Mouse (Mus musculus): ENCODE data around the gene Muc5b. TPM values are rescaled to one million over a fixed set of nuclear protein-coding genes. Genes with fewer than 3 reads are reported as not detected.
"Not testable (repeated sequence)": the region's sequence is repeated elsewhere in the genome, so short reads cannot be mapped to it uniquely, and the experiment has no call there.

The Muc5b gene
- 0.01 and 0.02 TPM in 2 replicates for polyA plus RNA-seq (2016; fragmentation: Nextera tagmentation; extraction: Ambion mirVana)

DNA sequence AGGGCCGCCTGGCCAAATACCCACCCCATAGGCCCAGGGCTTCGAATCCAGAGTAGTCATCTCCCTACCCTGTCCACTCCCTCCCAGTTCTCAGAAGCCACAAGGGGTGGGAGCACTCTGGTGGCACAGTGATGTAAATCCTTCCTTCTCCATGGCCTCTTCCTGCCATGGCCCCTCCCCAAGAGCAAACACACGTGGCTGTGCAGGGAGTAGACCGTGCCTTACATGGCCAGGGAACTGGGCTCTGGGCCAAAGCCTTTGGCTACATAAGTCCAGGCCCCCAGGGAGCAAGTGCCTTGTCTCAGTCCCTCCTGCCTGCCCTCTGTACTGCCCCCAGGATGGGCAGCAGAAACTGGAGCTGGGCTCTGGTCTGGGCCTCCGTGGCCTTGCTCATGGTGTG, at the start of gene Muc5b:
TSS of gene Muc5b (plus strand) at position 292 of the 400 bp plus-strand sequence.
- DNase-seq (ENCODE audit: low spot score): no peak
- H3K4me3 ChIP-seq: no peak within 1 kb of the TSS
- H3K4me1 ChIP-seq (replicated peaks): peaks cover 4% of the 10 kb centered on the region
- H3K27me3 ChIP-seq (ENCODE audit: insufficient read depth, poor library complexity, severe bottlenecking): no peaks in the 10 kb centered on the region
- H3K27ac ChIP-seq: no peak within 1 kb of the TSS
- 82% methylated on average over 5 of the region's 5 CpGs for WGBS
- no peaks in the 10 kb centered on the region for H3K9me3 ChIP-seq
- H3K36me3 ChIP-seq: no peaks in the 10 kb centered on the region

DNA sequence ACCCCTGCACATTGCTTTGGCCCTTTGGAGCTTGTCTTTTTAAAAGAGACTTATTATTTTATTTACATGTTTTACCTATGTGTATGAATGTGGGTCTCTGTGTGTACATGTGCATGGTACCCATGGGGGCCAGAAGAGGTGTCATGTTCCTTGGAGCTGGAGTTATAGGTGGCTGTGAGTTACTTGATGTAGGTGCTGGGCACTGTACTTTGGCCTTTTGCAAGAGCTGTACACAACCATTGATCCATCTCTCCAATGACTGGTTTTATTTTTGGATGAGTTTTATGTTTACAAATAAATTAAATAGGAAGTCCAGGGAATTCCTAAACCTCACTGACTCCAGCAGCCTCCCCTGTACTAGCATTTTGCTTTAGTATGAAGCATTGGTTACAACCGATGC, 44.6 kb upstream of the Muc5b start:
- 93% methylated on average over 1 of the region's 1 CpGs for WGBS
- Histone ChIP-seq H3K27me3 (ENCODE audit: insufficient read depth, poor library complexity, severe bottlenecking) (no peaks in the 10 kb centered on the region), H3K9me3 (peaks cover 19% of the 10 kb centered on the region), H3K4me3 (no peak overlapping the region), H3K36me3 (no peaks in the 10 kb centered on the region), H3K4me1 (replicated peaks) (no peaks in the 10 kb centered on the region), H3K27ac (no peak overlapping the region)
- no peak for DNase-seq (ENCODE audit: low spot score)

DNA sequence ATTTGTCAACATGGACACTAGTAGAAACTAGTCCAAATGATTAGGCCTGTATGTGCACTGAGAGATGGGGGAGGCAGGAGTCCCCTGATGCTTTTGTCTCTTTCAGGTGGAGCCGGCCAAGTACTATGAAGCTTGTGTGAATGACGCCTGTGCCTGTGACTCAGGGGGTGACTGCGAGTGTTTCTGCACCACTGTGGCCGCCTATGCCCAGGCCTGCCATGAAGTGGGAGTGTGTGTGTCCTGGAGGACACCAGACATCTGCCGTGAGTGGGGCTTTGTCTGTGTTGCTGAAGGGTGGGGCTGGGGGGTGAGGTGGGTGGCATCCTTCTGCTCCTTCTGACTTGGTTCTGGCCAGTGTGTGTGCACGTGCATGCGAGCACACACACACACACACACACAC, 35.7 kb upstream of the Muc5b start:
- Histone ChIP-seq H3K4me1 (replicated peaks) (no peaks in the 10 kb centered on the region), H3K27ac (no peak overlapping the region), H3K4me3 (no peak overlapping the region), H3K9me3 (peaks cover 8% of the 10 kb centered on the region; the same call in 1 of the 2 replicates), H3K27me3 (ENCODE audit: insufficient read depth, poor library complexity, severe bottlenecking) (no peaks in the 10 kb centered on the region), H3K36me3 (no peaks in the 10 kb centered on the region)
- 85% methylated on average over 7 of the region's 7 CpGs for WGBS
- no peak for DNase-seq (ENCODE audit: low spot score)

DNA sequence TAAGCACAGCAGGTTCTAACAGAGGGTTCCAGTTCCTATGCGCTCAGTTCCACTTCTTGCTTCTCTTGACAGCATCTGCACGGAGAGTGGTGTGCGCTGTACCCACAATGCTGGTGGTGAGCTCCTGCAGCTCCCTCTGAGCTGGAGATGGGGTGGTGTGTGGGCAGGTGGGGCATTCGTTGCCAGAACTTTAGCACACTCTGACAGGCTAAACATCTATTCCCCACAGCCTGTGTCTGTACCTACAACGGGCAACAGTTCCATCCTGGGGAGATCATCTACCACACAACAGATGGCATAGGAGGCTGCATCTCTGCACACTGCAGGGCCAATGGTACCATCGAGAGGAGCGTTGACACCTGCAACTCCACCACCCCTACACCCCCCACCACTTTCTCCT, 33.5 kb upstream of the Muc5b start:
- Histone ChIP-seq H3K9me3 (no peaks in the 10 kb centered on the region), H3K4me3 (no peak overlapping the region), H3K27ac (no peak overlapping the region), H3K36me3 (no peaks in the 10 kb centered on the region), H3K4me1 (replicated peaks) (no peaks in the 10 kb centered on the region), H3K27me3 (ENCODE audit: insufficient read depth, poor library complexity, severe bottlenecking) (no peaks in the 10 kb centered on the region)
- WGBS: 87% methylated on average over 7 of the region's 7 CpGs
- DNase-seq (ENCODE audit: low spot score): no peak

DNA sequence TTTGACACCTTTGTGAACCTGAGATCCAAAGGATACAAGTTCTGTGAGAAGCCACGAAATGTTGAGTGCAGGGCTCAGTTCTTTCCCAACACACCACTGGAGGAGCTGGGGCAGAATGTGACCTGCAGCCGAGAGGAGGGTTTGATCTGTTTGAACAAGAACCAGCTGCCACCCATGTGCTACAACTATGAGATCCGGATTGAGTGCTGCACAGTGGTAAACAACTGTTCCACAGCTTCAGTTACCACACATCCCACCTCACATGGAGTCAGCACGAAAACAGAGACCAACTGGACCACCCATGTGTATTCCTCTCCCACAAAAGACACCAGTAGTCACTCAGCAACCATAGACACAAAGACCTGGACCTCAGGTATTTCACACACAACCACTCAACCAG, 31.0 kb upstream of the Muc5b start:
- H3K4me3 ChIP-seq; H3K36me3 ChIP-seq; H3K9me3 ChIP-seq; H3K4me1 ChIP-seq (replicated peaks); DNase-seq (ENCODE audit: low spot score); H3K27me3 ChIP-seq (ENCODE audit: insufficient read depth, poor library complexity, severe bottlenecking); H3K27ac ChIP-seq: not testable (repeated sequence)
- WGBS: no CpG with 5 or more reads among the region's 4 CpGs

DNA sequence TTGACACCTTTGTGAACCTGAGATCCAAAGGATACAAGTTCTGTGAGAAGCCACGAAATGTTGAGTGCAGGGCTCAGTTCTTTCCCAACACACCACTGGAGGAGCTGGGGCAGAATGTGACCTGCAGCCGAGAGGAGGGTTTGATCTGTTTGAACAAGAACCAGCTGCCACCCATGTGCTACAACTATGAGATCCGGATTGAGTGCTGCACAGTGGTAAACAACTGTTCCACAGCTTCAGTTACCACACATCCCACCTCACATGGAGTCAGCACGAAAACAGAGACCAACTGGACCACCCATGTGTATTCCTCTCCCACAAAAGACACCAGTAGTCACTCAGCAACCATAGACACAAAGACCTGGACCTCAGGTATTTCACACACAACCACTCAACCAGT, 28.9 kb upstream of the Muc5b start:
- H3K4me1 ChIP-seq (replicated peaks); H3K9me3 ChIP-seq; DNase-seq (ENCODE audit: low spot score); H3K27me3 ChIP-seq (ENCODE audit: insufficient read depth, poor library complexity, severe bottlenecking); H3K4me3 ChIP-seq; H3K36me3 ChIP-seq; H3K27ac ChIP-seq: not testable (repeated sequence)
- WGBS: no CpG with 5 or more reads among the region's 4 CpGs

DNA sequence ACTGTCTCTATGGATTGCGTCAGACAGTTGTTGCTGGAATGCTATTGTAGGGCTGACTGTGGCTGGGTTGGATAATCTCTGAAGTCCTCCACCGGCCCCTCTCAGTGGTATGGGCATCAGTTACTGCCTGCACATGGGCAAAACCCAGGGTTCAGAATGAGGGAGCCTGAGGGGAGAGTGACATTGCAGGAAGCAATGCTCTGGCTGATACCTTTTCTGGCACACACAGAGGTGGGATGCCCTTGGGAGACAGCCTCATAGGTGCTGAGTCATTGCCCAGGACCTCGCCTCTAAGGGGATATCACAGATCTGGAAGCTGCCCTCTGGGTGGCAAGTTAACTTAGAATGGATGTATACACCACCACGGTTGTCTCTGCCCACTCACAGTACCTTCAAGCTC, 25.5 kb upstream of the Muc5b start:
- H3K4me3 ChIP-seq: no peak overlapping the region
- DNase-seq (ENCODE audit: low spot score): no peak
- H3K27me3 ChIP-seq (ENCODE audit: insufficient read depth, poor library complexity, severe bottlenecking): no peaks in the 10 kb centered on the region
- peaks cover 17% of the 10 kb centered on the region for H3K4me1 ChIP-seq (replicated peaks)
- 84% methylated on average over 4 of the region's 4 CpGs for WGBS
- H3K36me3 ChIP-seq: no peaks in the 10 kb centered on the region
- no peak overlapping the region for H3K27ac ChIP-seq
- no peaks in the 10 kb centered on the region for H3K9me3 ChIP-seq

DNA sequence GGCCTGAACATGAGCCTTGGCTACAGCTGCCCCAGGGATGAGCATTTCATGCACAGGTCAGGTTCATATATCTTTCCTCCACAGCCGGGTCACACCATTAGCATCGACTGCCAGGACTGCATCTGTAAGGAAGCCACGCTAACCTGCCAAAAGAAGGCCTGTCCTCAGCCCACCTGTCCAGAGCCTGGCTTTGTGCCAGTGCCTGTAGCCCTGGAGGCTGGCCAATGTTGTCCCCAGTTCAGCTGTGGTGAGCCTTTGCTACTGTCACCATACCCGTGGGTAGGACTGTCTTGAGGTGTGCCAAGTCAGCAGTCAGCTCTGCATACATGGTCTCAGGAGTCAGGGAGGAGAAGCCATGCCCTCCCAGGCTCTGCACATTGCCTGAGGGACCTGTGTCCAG, 23.5 kb upstream of the Muc5b start:
- 87% methylated on average over 4 of the region's 4 CpGs for WGBS
- DNase-seq (ENCODE audit: low spot score): no peak
- Histone ChIP-seq H3K4me1 (replicated peaks) (peaks cover 17% of the 10 kb centered on the region), H3K9me3 (no peaks in the 10 kb centered on the region), H3K27ac (no peak overlapping the region), H3K4me3 (no peak overlapping the region), H3K36me3 (no peaks in the 10 kb centered on the region), H3K27me3 (ENCODE audit: insufficient read depth, poor library complexity, severe bottlenecking) (no peaks in the 10 kb centered on the region)

DNA sequence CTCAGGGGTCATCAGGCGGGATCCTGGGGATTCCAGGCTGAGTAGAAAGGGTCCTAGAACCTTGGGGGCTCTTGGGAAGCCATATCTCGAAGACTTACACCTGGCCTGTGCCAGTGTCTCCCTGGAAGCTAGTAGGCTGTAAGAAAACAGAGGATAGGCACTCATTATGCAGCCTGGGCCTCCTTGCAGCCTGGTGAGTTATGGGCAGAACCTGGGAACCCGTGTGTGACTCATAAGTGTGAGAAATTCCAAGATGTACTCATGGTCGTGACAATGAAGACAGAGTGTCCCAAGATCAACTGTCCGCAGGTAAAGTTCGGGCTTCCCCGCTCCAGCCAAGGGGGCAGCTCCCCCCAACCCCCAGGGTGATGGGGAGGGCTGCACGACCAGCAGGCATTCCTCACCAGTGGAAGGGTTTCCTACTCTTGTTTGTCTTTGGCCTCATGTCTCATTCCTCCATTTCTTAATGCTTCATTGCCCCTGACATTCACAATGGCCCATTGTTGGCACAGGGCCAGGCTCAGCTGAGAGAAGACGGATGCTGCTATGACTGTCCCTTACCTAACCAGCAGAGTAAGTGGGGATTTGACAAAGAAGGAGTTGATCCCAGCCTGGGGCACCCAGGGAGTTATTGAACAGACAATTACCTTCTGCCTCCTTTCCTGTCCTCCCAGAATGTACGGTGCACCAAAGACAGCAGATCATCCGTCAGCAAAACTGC, 21.4 kb upstream of the Muc5b start:
- DNase-seq (ENCODE audit: low spot score): peak; percentile 8
- H3K27ac ChIP-seq: peak overlapping the region; percentile 43; the same call in 1 of the 2 replicates
- H3K4me3 ChIP-seq: no peak overlapping the region
- H3K36me3 ChIP-seq: no peaks in the 10 kb centered on the region
- no peaks in the 10 kb centered on the region for H3K9me3 ChIP-seq
- WGBS: 67% methylated on average over 11 of the region's 11 CpGs
- no peaks in the 10 kb centered on the region for H3K27me3 ChIP-seq (ENCODE audit: insufficient read depth, poor library complexity, severe bottlenecking)
- H3K4me1 ChIP-seq (replicated peaks): peaks cover 17% of the 10 kb centered on the region

DNA sequence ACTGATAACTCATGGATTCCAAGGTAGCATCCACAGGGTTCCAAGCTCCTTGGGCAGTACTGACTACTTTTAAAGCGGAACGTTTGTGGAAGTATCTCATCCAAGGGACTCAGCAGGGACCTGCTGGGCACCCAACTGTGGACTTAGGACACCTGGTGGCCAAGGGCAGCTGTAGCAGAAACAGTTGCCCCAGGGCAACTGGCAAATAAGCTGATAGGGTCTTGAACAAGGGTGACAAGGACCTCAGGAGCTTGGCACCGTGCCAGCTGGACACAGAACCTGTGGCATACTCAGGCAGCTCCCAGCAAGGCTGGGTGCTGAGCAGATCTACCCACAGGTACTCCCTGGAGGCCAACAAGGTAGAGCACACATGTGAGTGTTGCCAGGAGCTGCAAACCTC, 20.6 kb upstream of the Muc5b start:
- H3K9me3 ChIP-seq: no peaks in the 10 kb centered on the region
- no peaks in the 10 kb centered on the region for H3K36me3 ChIP-seq
- DNase-seq (ENCODE audit: low spot score): no peak
- peaks cover 17% of the 10 kb centered on the region for H3K4me1 ChIP-seq (replicated peaks)
- no peak overlapping the region for H3K4me3 ChIP-seq
- no peaks in the 10 kb centered on the region for H3K27me3 ChIP-seq (ENCODE audit: insufficient read depth, poor library complexity, severe bottlenecking)
- H3K27ac ChIP-seq: no peak overlapping the region
- 85% methylated on average over 3 of the region's 3 CpGs for WGBS

DNA sequence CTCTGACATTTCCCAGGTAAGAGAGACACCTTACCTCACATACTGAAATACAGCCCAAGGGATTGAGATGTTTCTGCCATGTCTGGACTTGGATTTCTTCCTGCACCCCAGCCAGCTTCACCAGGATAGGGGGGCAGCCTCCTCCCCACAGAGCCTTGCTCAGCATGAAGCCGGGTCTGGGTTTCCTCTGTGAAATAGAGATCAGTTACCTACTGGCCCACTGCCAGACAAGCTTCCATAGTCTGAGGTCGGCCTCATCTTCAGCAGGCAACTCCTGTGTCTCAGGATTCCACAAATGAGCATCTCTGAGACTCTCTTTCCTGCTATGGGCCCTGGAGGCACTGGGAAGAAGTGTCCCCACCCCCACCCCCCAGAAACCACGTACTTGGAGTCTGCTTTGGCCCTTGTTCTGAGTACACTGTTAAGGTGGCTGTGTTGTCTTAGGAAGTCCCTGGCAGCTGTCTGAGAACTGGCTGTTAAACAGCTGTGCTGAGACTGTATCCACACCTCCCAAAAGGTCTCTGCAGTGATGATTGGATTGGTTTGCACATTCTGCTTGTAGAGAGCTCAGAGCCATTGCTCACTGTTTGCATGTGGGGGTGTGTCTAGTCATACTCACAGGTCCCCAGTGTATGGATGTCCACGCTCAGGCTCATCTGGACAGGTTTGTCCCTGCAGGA, 16.1 kb upstream of the Muc5b start:
- Histone ChIP-seq H3K27ac (no peak overlapping the region), H3K27me3 (ENCODE audit: insufficient read depth, poor library complexity, severe bottlenecking) (no peaks in the 10 kb centered on the region), H3K4me3 (no peak overlapping the region), H3K9me3 (no peaks in the 10 kb centered on the region), H3K36me3 (no peaks in the 10 kb centered on the region), H3K4me1 (replicated peaks) (peaks cover 8% of the 10 kb centered on the region)
- WGBS: 72% methylated on average over 4 of the region's 4 CpGs
- DNase-seq (ENCODE audit: low spot score): no peak

DNA sequence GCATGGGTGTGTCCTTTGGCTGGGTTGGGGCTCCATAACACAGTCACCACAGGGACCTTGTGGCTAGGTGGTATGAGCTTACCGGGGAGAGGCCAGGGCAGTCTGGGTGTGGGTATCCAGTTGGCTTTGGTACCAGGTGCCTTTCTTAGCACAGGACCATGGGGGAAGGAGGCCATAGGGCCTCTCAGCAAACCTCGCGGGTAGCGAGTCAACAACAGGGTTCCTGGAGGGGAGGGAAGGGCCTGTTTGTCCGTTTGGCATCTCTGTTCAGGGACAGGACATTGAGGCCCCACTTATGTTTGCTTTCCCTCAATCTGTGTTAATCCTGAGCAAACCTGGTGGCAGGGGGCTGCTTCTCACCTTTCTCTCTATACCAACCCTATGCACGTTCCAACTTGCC, 15.2 kb upstream of the Muc5b start:
- Histone ChIP-seq H3K4me1 (replicated peaks) (0 out of 2 replicates have a peak, but pooled peaks cover 3% of the 10 kb centered on the region), H3K27me3 (ENCODE audit: insufficient read depth, poor library complexity, severe bottlenecking) (no peaks in the 10 kb centered on the region), H3K36me3 (no peaks in the 10 kb centered on the region), H3K27ac (no peak overlapping the region), H3K9me3 (no peaks in the 10 kb centered on the region), H3K4me3 (no peak overlapping the region)
- DNase-seq (ENCODE audit: low spot score): no peak
- WGBS: 83% methylated on average over 6 of the region's 6 CpGs

DNA sequence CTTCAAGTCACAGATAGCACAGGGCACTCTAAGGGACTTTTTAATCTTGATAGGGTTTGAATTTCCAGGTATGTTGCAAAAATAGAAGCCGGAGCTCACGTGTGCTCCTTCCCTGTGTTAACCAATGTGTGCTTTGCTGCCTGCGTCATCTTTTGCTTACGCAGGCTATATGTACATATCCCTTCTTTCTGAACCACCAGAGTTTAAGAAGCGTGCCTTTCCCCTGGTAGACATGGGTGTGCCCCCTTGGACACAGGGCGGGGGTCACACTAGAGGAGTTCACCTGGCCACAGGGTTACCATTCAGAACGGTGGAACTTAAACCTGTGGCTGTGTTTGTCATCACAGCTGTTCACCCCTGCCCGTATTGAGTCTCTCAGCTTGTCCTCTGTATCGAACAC, 14.5 kb upstream of the Muc5b start:
- H3K36me3 ChIP-seq: no peaks in the 10 kb centered on the region
- H3K27ac ChIP-seq: no peak overlapping the region
- H3K4me3 ChIP-seq: no peak overlapping the region
- no peak for DNase-seq (ENCODE audit: low spot score)
- WGBS: 90% methylated on average over 9 of the region's 9 CpGs
- H3K27me3 ChIP-seq (ENCODE audit: insufficient read depth, poor library complexity, severe bottlenecking): no peaks in the 10 kb centered on the region
- H3K9me3 ChIP-seq: no peaks in the 10 kb centered on the region
- H3K4me1 ChIP-seq (replicated peaks): 0 out of 2 replicates have a peak, but pooled peaks cover 3% of the 10 kb centered on the region

Measured in hindbrain, embryonic 10.5 days (tissue).